Mouse (Mus musculus) CH12.LX (cell line): Measurements from ENCODE around the gene Galnt17. TPM values are rescaled to one million over a fixed set of nuclear protein-coding genes. Genes with fewer than 3 reads are reported as not detected.

Experiments
- DNase-seq: peaks from one replicate; pipeline ENCODE4 v3.0.0-alpha.2; 2013; ENCODE audit errors: extremely low read depth
- H3K27ac ChIP-seq: 2 replicates; pipeline ENCODE4 v1.5.1; 2012; ENCODE audit warnings: low read depth, mild to moderate bottlenecking, control low read depth, moderate library complexity; ENCODE audit not compliant: insufficient read depth
- H3K27me3 ChIP-seq: replicated peaks from 2 replicates; pipeline ENCODE3; 2012; ENCODE audit warnings: inconsistent platforms
- H3K36me3 ChIP-seq, 2 experiments: replicated peaks in 1 of 2; 2 replicates each; pipeline versions ENCODE3 to v1.6.1; 2012; ENCODE audit warnings: inconsistent platforms in 1 of 2, low read length in 1 of 2, mild to moderate bottlenecking in 1 of 2, mixed read lengths in 1 of 2, moderate library complexity in 1 of 2; ENCODE audit not compliant: control insufficient read depth in 1 of 2, insufficient read depth in 1 of 2
- H3K4me1 ChIP-seq, 2 experiments: 2 replicates each; pipeline ENCODE4 v1.6.1; 2012; ENCODE audit warnings: inconsistent platforms in 1 of 2, moderate library complexity in 1 of 2; ENCODE audit not compliant: insufficient read depth in 2 of 2, control insufficient read depth in 1 of 2
- H3K4me2 ChIP-seq: 2 replicates; pipeline ENCODE4 v1.6.1; 2012; ENCODE audit warnings: low read depth, mild to moderate bottlenecking, control low read depth; ENCODE audit not compliant: poor library complexity, insufficient read depth, severe bottlenecking
- H3K4me3 ChIP-seq, 3 experiments: fragments of 150-350 bp in 1 of 3; sonication (generic) in 1 of 3; replicated peaks in 1 of 3; 2 replicates each; pipeline versions ENCODE3 to v1.5.1; 2011 to 2012; ENCODE audit warnings: low read depth in 2 of 3, low read length in 2 of 3, mild to moderate bottlenecking in 2 of 3, moderate library complexity in 2 of 3, control low read depth in 1 of 3, improper control_type of control experiment in 1 of 3, inconsistent platforms in 1 of 3, mixed read lengths in 1 of 3; ENCODE audit not compliant: poor library complexity in 1 of 3
- H3K79me2 ChIP-seq: replicated peaks from 2 replicates; pipeline ENCODE4 v1.6.1; 2012; ENCODE audit warnings: mild to moderate bottlenecking, moderate library complexity; ENCODE audit not compliant: control insufficient read depth, poor library complexity, insufficient read depth, severe bottlenecking; ENCODE audit errors: extremely low read depth
- H3K9ac ChIP-seq: 2 replicates; pipeline ENCODE4 v1.6.1; 2012; ENCODE audit warnings: low read depth, mild to moderate bottlenecking, control low read depth, moderate library complexity; ENCODE audit not compliant: insufficient read depth
- H3K9me3 ChIP-seq: replicated peaks from 2 replicates; pipeline ENCODE3; 2012; ENCODE audit warnings: low read length, inconsistent platforms, mixed read lengths
- CHD1 ChIP-seq: IDR thresholded peaks from 2 replicates; pipeline ENCODE4 v1.6.1; 2012; ENCODE audit warnings: low read depth, low read length, improper control_type of control experiment, inconsistent platforms
- CHD2 ChIP-seq: IDR thresholded peaks from 2 replicates; pipeline ENCODE4 v1.6.1; 2011; ENCODE audit warnings: low read length, improper control_type of control experiment
- E2F4 ChIP-seq: IDR thresholded peaks from 2 replicates; pipeline ENCODE4 v1.6.1; 2011; ENCODE audit warnings: low read depth, low read length, improper control_type of control experiment; ENCODE audit not compliant: insufficient replicate concordance
- ELF1 ChIP-seq: IDR thresholded peaks from 2 replicates; pipeline ENCODE4 v1.6.1; 2014; ENCODE audit warnings: low read depth, mild to moderate bottlenecking, inconsistent platforms, low read length, improper control_type of control experiment
- EP300 ChIP-seq: IDR thresholded peaks from 2 replicates; pipeline ENCODE4 v1.6.1; 2011; ENCODE audit warnings: low read length, improper control_type of control experiment
- ETS1 ChIP-seq: conservative IDR thresholded peaks from 2 replicates; pipeline ENCODE4 v1.6.1; 2012; ENCODE audit warnings: low read depth, mild to moderate bottlenecking, inconsistent platforms, low read length, improper control_type of control experiment, moderate library complexity
- GABPA ChIP-seq: IDR thresholded peaks from 2 replicates; pipeline ENCODE4 v1.6.1; 2012; ENCODE audit warnings: low read depth, low read length, improper control_type of control experiment, inconsistent platforms; ENCODE audit not compliant: insufficient replicate concordance
- HCFC1 ChIP-seq: IDR thresholded peaks from 2 replicates; pipeline ENCODE4 v1.6.1; 2012; ENCODE audit warnings: low read depth, mild to moderate bottlenecking, inconsistent platforms, low read length, improper control_type of control experiment
- IRF4 ChIP-seq: IDR thresholded peaks from 2 replicates; pipeline ENCODE4 v1.6.1; 2014; ENCODE audit warnings: low read depth, mild to moderate bottlenecking, inconsistent platforms, low read length, improper control_type of control experiment
- JUND ChIP-seq: conservative IDR thresholded peaks from 2 replicates; pipeline ENCODE4 v1.6.1; 2011; ENCODE audit warnings: low read depth, low read length, improper control_type of control experiment
- KAT2A ChIP-seq: IDR thresholded peaks from 2 replicates; pipeline ENCODE4 v1.6.1; 2012; ENCODE audit warnings: low read length, improper control_type of control experiment, inconsistent platforms; ENCODE audit not compliant: insufficient replicate concordance
- MAZ ChIP-seq: IDR thresholded peaks from 2 replicates; pipeline ENCODE4 v1.6.1; 2012; ENCODE audit warnings: low read depth, mild to moderate bottlenecking, inconsistent platforms, low read length, improper control_type of control experiment, moderate library complexity
- MEF2A ChIP-seq: IDR thresholded peaks from 2 replicates; pipeline ENCODE4 v1.6.1; 2014; ENCODE audit warnings: low read depth, mild to moderate bottlenecking, inconsistent platforms, low read length, improper control_type of control experiment, borderline replicate concordance
- MXI1 ChIP-seq: IDR thresholded peaks from 2 replicates; pipeline ENCODE4 v1.6.1; 2011; ENCODE audit warnings: mild to moderate bottlenecking, low read depth, low read length, improper control_type of control experiment
- MYC ChIP-seq: IDR thresholded peaks from 2 replicates; pipeline ENCODE4 v1.6.1; 2011; ENCODE audit warnings: low read depth, mild to moderate bottlenecking, improper control_type of control experiment, low read length
- PAX5 ChIP-seq: IDR thresholded peaks from 2 replicates; pipeline ENCODE4 v1.6.1; 2012; ENCODE audit warnings: low read length, inconsistent platforms, mixed read lengths
- POLR2A ChIP-seq: IDR thresholded peaks from 2 replicates; pipeline ENCODE4 v1.6.1; 2011; ENCODE audit warnings: low read depth, mild to moderate bottlenecking, improper control_type of control experiment, low read length
- POLR2AphosphoS2 ChIP-seq: IDR thresholded peaks from 2 replicates; pipeline ENCODE4 v1.6.1; 2011; ENCODE audit warnings: low read depth, low read length, improper control_type of control experiment
- RAD21 ChIP-seq: IDR thresholded peaks from 2 replicates; pipeline ENCODE4 v1.6.1; 2011; ENCODE audit warnings: low read depth, mild to moderate bottlenecking, low read length, improper control_type of control experiment, moderate library complexity
- SMC3 ChIP-seq: IDR thresholded peaks from 2 replicates; pipeline ENCODE4 v1.6.1; 2011; ENCODE audit warnings: low read depth, low read length, improper control_type of control experiment
- TBP ChIP-seq: conservative IDR thresholded peaks from 2 replicates; pipeline ENCODE4 v1.6.1; 2011; ENCODE audit warnings: low read depth, low read length, improper control_type of control experiment
- USF2 ChIP-seq: conservative IDR thresholded peaks from 2 replicates; pipeline ENCODE4 v1.6.1; 2011; ENCODE audit warnings: low read depth, low read length, improper control_type of control experiment
- ZC3H11A ChIP-seq: IDR thresholded peaks from 2 replicates; pipeline ENCODE4 v1.6.1; 2012; ENCODE audit warnings: low read depth, mild to moderate bottlenecking, inconsistent platforms, low read length, improper control_type of control experiment
- ZKSCAN1 ChIP-seq: IDR thresholded peaks from 2 replicates; pipeline ENCODE4 v1.6.1; 2012; ENCODE audit warnings: low read depth, inconsistent platforms, low read length, improper control_type of control experiment, borderline replicate concordance
- ZNF384 ChIP-seq: IDR thresholded peaks from 2 replicates; pipeline ENCODE4 v1.6.1; 2012; ENCODE audit warnings: low read depth, low read length, improper control_type of control experiment, inconsistent platforms
- dilution Hi-C: fragments of 300-500 bp; cut with MboI; formaldehyde crosslinking; loops from 2 replicates; pipeline ENCODE4 v1.14.3; 2020; ENCODE audit warnings: low sequenced_read_pairs; ENCODE audit not compliant: extremely low pct_unique_long_range_greater_than_20kb, extremely low pct_ligation_motif_present
- in situ Hi-C: fragments of 300-500 bp; cut with MboI; formaldehyde crosslinking; loops from 3 replicates; pipeline ENCODE4 v1.14.3; 2019; ENCODE audit warnings: low sequenced_read_pairs, low pct_ligation_motif_present, low pct_unique_long_range_greater_than_20kb, mixed read lengths
- polyA plus RNA-seq: library from polyadenylated mRNA; unstranded; fragments of >175 nt; gene quantifications from 2 replicates; pipeline ENCODE4 v1.2.1, GENCODE M21; 2012; ENCODE audit warnings: low read depth; ENCODE audit not compliant: insufficient read length
- total RNA-seq, 2 experiments: library from RNA; depleted of rRNA; stranded (reverse); fragments of 300-350 nt in 1 of 2; fragments of >200 nt in 1 of 2; gene quantifications; 2 replicates each; pipeline ENCODE4 v1.2.3; 2012 to 2014

Gene Galnt17
- total and polyA plus RNA-seq, 3 experiments, result 0.09 TPM; not detected in 2

GRCm38 (mm10) chr5:131039611-131040313, 268.5 kb downstream of the Galnt17 start:
- Histone ChIP-seq H3K27me3 (no peaks in the 10 kb centered on the region), H3K27ac (no peak overlapping the region)
- DNase-seq, result no peak

GRCm38 (mm10) chr5:131024506-131024905, 283.8 kb downstream of the Galnt17 start:
- dilution Hi-C loops, result no loop called here
- no peak for TF ChIP-seq GABPA
- TF ChIP-seq ZNF384, result no peak
- TF ChIP-seq SMC3, result no peak
- no peak for TF ChIP-seq MEF2A
- TF ChIP-seq POLR2A, result no peak
- no peak for TF ChIP-seq JUND
- TF ChIP-seq CHD1, result no peak
- no peak for TF ChIP-seq E2F4
- TF ChIP-seq MAZ, result no peak
- no peak for TF ChIP-seq ZKSCAN1
- TF ChIP-seq RAD21, result no peak
- TF ChIP-seq KAT2A, result no peak
- TF ChIP-seq ZC3H11A, result no peak
- TF ChIP-seq USF2, result no peak
- TF ChIP-seq TBP, result no peak
- no peak for TF ChIP-seq POLR2AphosphoS2
- TF ChIP-seq ETS1, result no peak
- no peak for TF ChIP-seq MXI1
- no peaks in the 10 kb centered on the region for H3K4me1 ChIP-seq

More at GRCm38 (mm10) chr5:131039611-131040313, 268.5 kb downstream of the Galnt17 start:
- dilution Hi-C loops, result no loop called here
- no peak overlapping the region for H3K4me3 ChIP-seq
- no peaks in the 10 kb centered on the region for H3K79me2 ChIP-seq
- H3K4me2 ChIP-seq, result no peak overlapping the region
- no peak for TF ChIP-seq ZKSCAN1
- no peak for TF ChIP-seq HCFC1
- no peak for TF ChIP-seq GABPA
- TF ChIP-seq ETS1, result no peak
- TF ChIP-seq MYC, result no peak
- no peak for TF ChIP-seq CHD1
- no peak for TF ChIP-seq CHD2
- no peak for TF ChIP-seq MEF2A
- no peak for TF ChIP-seq EP300
- no peak for TF ChIP-seq ZNF384
- TF ChIP-seq IRF4, result no peak
- no peak for TF ChIP-seq JUND
- no peak for TF ChIP-seq PAX5
- TF ChIP-seq E2F4, result no peak
- TF ChIP-seq SMC3, result no peak
- TF ChIP-seq ELF1, result no peak
- no peak for TF ChIP-seq RAD21
- no peak for TF ChIP-seq USF2
- no peak overlapping the region for H3K9ac ChIP-seq
- H3K9me3 ChIP-seq, result peaks cover 49% of the 10 kb centered on the region
- H3K4me1 ChIP-seq, result no peaks in the 10 kb centered on the region
- in situ Hi-C loops, result no loop called here
- H3K36me3 ChIP-seq, result no peaks in the 10 kb centered on the region

More at GRCm38 (mm10) chr5:131024506-131024905, 283.8 kb downstream of the Galnt17 start:
- H3K36me3 ChIP-seq, result no peaks in the 10 kb centered on the region
- no peaks in the 10 kb centered on the region for H3K79me2 ChIP-seq
- H3K9ac ChIP-seq, result no peak overlapping the region
- no peak overlapping the region for H3K4me3 ChIP-seq
- H3K4me2 ChIP-seq, result no peak overlapping the region
- DNase-seq, result no peak
- H3K27ac ChIP-seq, result no peak overlapping the region
- H3K27me3 ChIP-seq, result no peaks in the 10 kb centered on the region
- peaks cover 45% of the 10 kb centered on the region for H3K9me3 ChIP-seq
- in situ Hi-C loops, result no loop called here
